Mouse (Mus musculus) heart, postnatal 0 days (tissue): ENCODE measurements at regions not wholly inside any gene's neighbourhood (a gene's known extent, or its start where the extent isn't known, plus 50 kb on each side); places are given as distances from the start of the nearest gene placed in this dataset.
A peak's percentile ranks its signal among the peaks of the same experiment; 100 is the strongest.

Experiments used
- ATAC-seq: fragments of 200-750 bp; cut with Nextera tagmentation; 2 replicates; pipeline ENCODE4 v1.8.0; 2017; ENCODE audit warnings: low read depth, moderate number of reproducible peaks, moderate library complexity; ENCODE audit not compliant: insufficient read depth
- DNase-seq: peaks from one replicate; pipeline ENCODE4 v3.0.0-alpha.2; 2016; ENCODE audit warnings: low spot score
- H3K27ac ChIP-seq: fragments of 300-500 bp; sonication (generic); 2 replicates; pipeline ENCODE4 v1.5.1; 2014; ENCODE audit warnings: low read depth, mild to moderate bottlenecking
- H3K27me3 ChIP-seq: fragments of 300-500 bp; sonication (generic); 2 replicates; pipeline ENCODE4 v1.6.1; 2014; ENCODE audit warnings: low read length, mixed read lengths; ENCODE audit not compliant: control insufficient read depth, insufficient read depth
- H3K36me3 ChIP-seq: fragments of 300-500 bp; sonication (generic); replicated peaks from 2 replicates; pipeline ENCODE4 v1.6.1; 2014; ENCODE audit warnings: low read length, mixed read lengths; ENCODE audit not compliant: control insufficient read depth, insufficient read depth
- H3K4me1 ChIP-seq: fragments of 300-500 bp; sonication (generic); 2 replicates; pipeline ENCODE4 v1.6.1; 2014; ENCODE audit warnings: antibody characterized with exemption; ENCODE audit not compliant: control insufficient read depth, insufficient read depth
- H3K4me2 ChIP-seq: fragments of 300-500 bp; sonication (generic); 2 replicates; pipeline ENCODE4 v1.6.1; 2014; ENCODE audit warnings: low read depth, mild to moderate bottlenecking, low read length, moderate library complexity
- H3K4me3 ChIP-seq: fragments of 300-500 bp; sonication (generic); 2 replicates; pipeline ENCODE4 v1.5.1; 2014; ENCODE audit warnings: low read depth, low read length
- H3K9ac ChIP-seq: fragments of 300-500 bp; sonication (generic); replicated peaks from 2 replicates; pipeline ENCODE4 v1.6.1; 2014; ENCODE audit warnings: low read depth, low read length, mixed read lengths
- H3K9me3 ChIP-seq: fragments of 300-500 bp; sonication (generic); replicated peaks from 2 replicates; pipeline ENCODE4 v1.6.1; 2016; ENCODE audit warnings: low read length; ENCODE audit not compliant: control insufficient read depth
- CTCF ChIP-seq: IDR thresholded peaks from 2 replicates; pipeline ENCODE4 v1.5.1; 2016; ENCODE audit warnings: antibody characterized with exemption, control low read depth, low read depth
- EP300 ChIP-seq: IDR thresholded peaks from 2 replicates; pipeline ENCODE4 v1.6.1; 2016; ENCODE audit warnings: antibody characterized with exemption, low read depth
- WGBS: fragments of 180-500 bp; shearing (Covaris S2); extraction: QIAGEN DNeasy Blood & Tissue Kit; methylation state at CpG from one replicate; pipeline ENCODE4 v1.1.7; 2014; 5-methylcytosine and 5-hydroxymethylcytosine counted together

DNA sequence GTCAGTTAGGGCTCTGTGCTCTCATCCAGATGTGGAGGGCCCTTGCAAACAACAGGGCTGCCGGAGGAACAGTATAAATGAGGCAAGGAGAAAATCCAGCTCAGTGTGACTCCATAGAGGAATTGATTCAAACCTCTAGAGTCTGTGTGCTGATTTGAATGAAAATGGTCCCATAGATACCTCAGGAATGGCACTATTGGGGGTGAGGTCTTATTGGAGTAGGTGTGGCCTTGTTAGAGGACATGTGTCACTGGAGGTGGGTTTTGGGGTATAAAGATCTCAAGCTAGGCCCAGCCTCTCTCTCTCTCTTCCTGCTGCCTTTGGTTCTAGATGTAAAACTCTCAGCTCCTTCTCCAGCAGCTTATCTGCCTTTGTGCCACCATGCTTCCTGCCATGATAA lies 79.7 kb upstream of the Pgrmc2 start:
- TF ChIP-seq CTCF (no peak), EP300 (no peak)
- ATAC-seq: no peak
- Histone ChIP-seq H3K4me1 (0 out of 2 replicates have a peak, but pooled peaks cover 12% of the 10 kb centered on the region), H3K4me3 (no peak overlapping the region), H3K4me2 (no peak overlapping the region), H3K9ac (no peak overlapping the region), H3K9me3 (no peaks in the 10 kb centered on the region), H3K27me3 (no peaks in the 10 kb centered on the region), H3K36me3 (no peaks in the 10 kb centered on the region), H3K27ac (no peak overlapping the region)
- 94% methylated on average over 1 of the region's 1 CpGs for WGBS
- DNase-seq: no peak

DNA sequence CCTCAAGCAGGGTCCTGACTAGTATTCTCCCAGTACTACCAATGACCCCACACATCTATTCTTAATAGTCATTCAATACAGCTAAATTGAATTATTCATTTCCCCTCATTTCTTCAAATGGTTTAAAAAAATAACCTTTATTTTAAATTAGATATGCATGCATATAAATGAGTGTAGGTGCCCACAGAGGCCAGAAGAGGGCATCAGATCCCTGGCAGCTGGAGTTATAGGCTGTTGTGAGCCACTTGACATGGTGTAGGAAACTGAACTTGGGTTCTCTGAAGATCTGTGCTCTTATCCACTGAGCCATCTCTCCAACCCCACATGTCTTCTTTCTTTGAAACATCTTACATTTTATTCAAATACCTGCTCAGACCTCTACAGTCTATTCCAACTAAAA lies 77.8 kb upstream of the Pgrmc2 start:
- Histone ChIP-seq H3K4me2 (no peak overlapping the region), H3K9me3 (no peaks in the 10 kb centered on the region), H3K4me1 (0 out of 2 replicates have a peak, but pooled peaks cover 12% of the 10 kb centered on the region), H3K27me3 (no peaks in the 10 kb centered on the region), H3K9ac (no peak overlapping the region), H3K36me3 (no peaks in the 10 kb centered on the region), H3K27ac (no peak overlapping the region), H3K4me3 (no peak overlapping the region)
- DNase-seq: no peak
- no peak for ATAC-seq
- TF ChIP-seq EP300 (no peak), CTCF (no peak)

GRCm38 (mm10) chr3:41158314-41158973 lies 75.6 kb upstream of the Pgrmc2 start:
- peak; percentile 69 for ATAC-seq
- Histone ChIP-seq H3K9me3 (no peaks in the 10 kb centered on the region), H3K4me2 (no peak overlapping the region), H3K27me3 (no peaks in the 10 kb centered on the region), H3K9ac (no peak overlapping the region), H3K36me3 (no peaks in the 10 kb centered on the region), H3K4me1 (0 out of 2 replicates have a peak, but pooled peaks cover 12% of the 10 kb centered on the region), H3K27ac (peak overlapping the region; percentile 81), H3K4me3 (no peak overlapping the region)
- DNase-seq: peak; percentile 52
- TF ChIP-seq CTCF (no peak), EP300 (no peak)
- 21% methylated on average over 12 of the region's 12 CpGs for WGBS

DNA sequence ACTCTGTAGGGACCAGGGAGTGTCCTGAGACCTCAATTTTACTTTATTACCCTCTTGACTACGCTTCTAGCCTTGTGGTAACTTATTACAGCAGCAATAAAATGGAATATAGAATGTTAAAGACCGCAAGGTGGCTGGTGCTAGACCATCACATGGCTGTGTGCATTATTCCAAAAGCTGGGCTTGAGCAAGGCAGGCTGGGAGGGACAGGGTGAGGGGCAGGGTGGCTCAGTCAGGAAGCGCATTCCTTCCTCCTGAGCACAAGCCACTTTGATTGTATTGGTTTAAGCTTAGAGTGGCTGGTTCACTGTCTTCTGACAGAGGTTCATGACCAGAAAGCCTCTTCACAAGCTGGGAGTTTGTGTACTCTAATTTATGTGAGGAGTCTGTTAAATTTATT lies 74.6 kb upstream of the Pgrmc2 start:
- H3K27ac ChIP-seq: no peak overlapping the region
- 97% methylated on average over 3 of the region's 3 CpGs for WGBS
- no peak for ATAC-seq

DNA sequence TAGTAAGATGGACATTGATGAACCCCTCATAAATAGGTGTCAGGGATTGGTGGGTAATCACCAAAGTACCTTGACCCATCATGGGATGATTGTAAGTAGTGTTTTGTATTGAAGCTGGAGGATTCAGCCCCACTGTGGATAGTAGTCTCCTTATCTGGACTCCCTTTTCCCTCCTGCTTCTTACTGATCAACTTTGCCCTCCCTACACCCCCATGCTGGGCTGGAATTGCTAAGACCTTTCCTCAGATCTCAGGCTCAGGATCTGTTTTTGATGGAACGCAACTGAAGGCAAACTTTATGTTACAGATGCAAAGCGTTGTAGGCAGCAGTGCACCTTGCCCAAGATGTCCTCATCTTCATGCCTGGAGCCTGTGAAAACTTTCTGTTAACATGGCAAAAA lies 73.7 kb upstream of the Pgrmc2 start:
- Histone ChIP-seq H3K4me2 (no peak overlapping the region), H3K9me3 (no peaks in the 10 kb centered on the region), H3K36me3 (no peaks in the 10 kb centered on the region), H3K27me3 (no peaks in the 10 kb centered on the region), H3K27ac (no peak overlapping the region), H3K4me3 (no peak overlapping the region), H3K4me1 (peaks cover 17% of the 10 kb centered on the region), H3K9ac (no peak overlapping the region)
- WGBS: 97% methylated on average over 2 of the region's 2 CpGs
- ATAC-seq: no peak
- no peak for TF ChIP-seq CTCF
- TF ChIP-seq EP300: no peak
- no peak for DNase-seq

More for the DNA sequence above, 74.6 kb upstream of the Pgrmc2 start:
- H3K27me3 ChIP-seq: no peaks in the 10 kb centered on the region
- H3K4me1 ChIP-seq: 0 out of 2 replicates have a peak, but pooled peaks cover 12% of the 10 kb centered on the region
- no peak overlapping the region for H3K9ac ChIP-seq
- H3K4me2 ChIP-seq: no peak overlapping the region
- TF ChIP-seq EP300 (no peak), CTCF (no peak)
- no peak overlapping the region for H3K4me3 ChIP-seq
- no peaks in the 10 kb centered on the region for H3K36me3 ChIP-seq
- no peaks in the 10 kb centered on the region for H3K9me3 ChIP-seq
- DNase-seq: no peak

DNA sequence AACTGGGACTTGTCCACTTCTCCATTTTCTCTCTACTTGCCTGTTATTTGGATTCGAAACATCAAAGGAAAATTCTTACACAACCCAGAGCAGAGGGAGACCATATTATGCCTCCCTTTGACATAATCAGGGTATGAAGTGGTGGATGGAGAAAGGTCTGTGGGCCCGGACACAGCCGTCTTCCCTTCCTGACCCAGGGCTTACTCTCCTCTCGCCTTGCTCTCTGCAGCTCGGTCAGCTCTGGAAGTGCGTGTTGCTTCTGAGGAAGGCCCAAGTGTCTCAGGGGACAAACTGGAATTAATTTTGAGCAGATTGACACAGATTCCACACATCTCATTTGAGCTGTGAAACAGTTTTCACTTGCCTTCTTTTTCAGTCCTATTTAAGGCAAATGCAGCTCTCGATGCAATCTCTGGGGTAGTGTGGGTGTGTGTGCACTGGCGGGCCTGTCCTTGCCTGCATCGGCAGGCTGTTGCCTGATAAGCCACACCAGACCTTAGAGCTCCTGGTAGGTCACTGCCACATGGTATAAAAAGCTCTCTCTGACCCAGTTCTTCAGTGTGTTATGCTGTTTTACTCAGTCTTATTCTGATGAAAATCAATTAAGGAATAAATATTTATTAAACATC lies 72.4 kb upstream of the Pgrmc2 start:
- H3K4me1 ChIP-seq: peaks cover 17% of the 10 kb centered on the region
- no peak overlapping the region for H3K27ac ChIP-seq
- H3K36me3 ChIP-seq: no peaks in the 10 kb centered on the region
- no peaks in the 10 kb centered on the region for H3K27me3 ChIP-seq
- H3K4me3 ChIP-seq: no peak overlapping the region
- ATAC-seq (no peak), DNase-seq (no peak)
- 43% methylated on average over 9 of the region's 9 CpGs for WGBS
- no peaks in the 10 kb centered on the region for H3K9me3 ChIP-seq
- no peak for TF ChIP-seq EP300
- H3K4me2 ChIP-seq: no peak overlapping the region
- no peak overlapping the region for H3K9ac ChIP-seq
